Mouse (Mus musculus): ENCODE measurements around the gene Prpf18. TPM values are rescaled to one million over a fixed set of nuclear protein-coding genes. Genes with fewer than 3 reads are reported as not detected.

Gene Prpf18
- polyA plus RNA-seq, 1 experiment from 2014 or later = 16.2 TPM

DNA sequence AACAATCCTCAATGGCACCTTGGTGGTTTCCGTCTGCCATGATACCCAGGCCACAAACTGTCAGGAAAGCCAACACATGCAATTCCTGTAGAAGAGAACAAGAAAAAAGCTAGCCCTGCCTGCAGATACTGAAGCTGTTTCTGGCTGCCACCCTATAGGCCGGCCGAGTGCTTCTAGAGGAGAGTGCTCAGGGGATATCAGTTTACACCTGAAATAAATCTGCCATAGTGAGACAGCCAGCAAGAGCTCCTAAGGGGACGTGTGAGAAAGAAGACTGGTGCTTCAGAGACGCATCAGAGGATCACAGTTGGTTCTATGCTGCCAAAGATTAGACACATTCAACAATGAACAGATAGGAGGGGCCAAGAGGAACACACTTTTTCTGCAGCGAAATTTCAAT lies 40.6 kb downstream of the Prpf18 start:
- H3K36me3 ChIP-seq (replicated peaks; ENCODE audit: insufficient read depth, low read length) = peaks cover 62% of the 10 kb centered on the region
- no peaks in the 10 kb centered on the region for H3K27me3 ChIP-seq (ENCODE audit: insufficient read depth, low read length)
- DNase-seq = no peak
- no peaks in the 10 kb centered on the region for H3K4me1 ChIP-seq (ENCODE audit: insufficient read depth)
- WGBS (ENCODE audit: insufficient replicate concordance) = 88% methylated on average over 6 of the region's 6 CpGs
- no peak overlapping the region for H3K4me2 ChIP-seq (ENCODE audit: low read depth, low read length)
- no peak for TF ChIP-seq CTCF (IDR thresholded peaks at IDR 0.05; ENCODE audit: low read depth)
- TF ChIP-seq EP300 (IDR thresholded peaks at IDR 0.05; ENCODE audit: low read depth) = no peak
- no peak overlapping the region for H3K27ac ChIP-seq (ENCODE audit: low read depth)
- no peaks in the 10 kb centered on the region for H3K9me3 ChIP-seq (ENCODE audit: low read length)
- no peak overlapping the region for H3K9ac ChIP-seq (replicated peaks)
- H3K4me3 ChIP-seq (ENCODE audit: low read depth, low read length) = no peak overlapping the region
- no peak for ATAC-seq

- H3K4me3 ChIP-seq (ENCODE audit: low read depth, low read length) = no peak overlapping the region
- H3K9ac ChIP-seq (replicated peaks) = no peak overlapping the region
- H3K9me3 ChIP-seq (ENCODE audit: low read length) = no peaks in the 10 kb centered on the region
- peaks cover 80% of the 10 kb centered on the region for H3K36me3 ChIP-seq (replicated peaks; ENCODE audit: insufficient read depth, low read length)
- WGBS (ENCODE audit: insufficient replicate concordance) = 69% methylated on average over 10 of the region's 10 CpGs
- no peak overlapping the region for H3K4me2 ChIP-seq (ENCODE audit: low read depth, low read length)
- peak; percentile 34 for DNase-seq
- TF ChIP-seq CTCF (IDR thresholded peaks at IDR 0.05; ENCODE audit: low read depth) (no peak), EP300 (IDR thresholded peaks at IDR 0.05; ENCODE audit: low read depth) (peak; percentile 54; the same call in 1 of the 2 replicates)
- H3K27ac ChIP-seq (ENCODE audit: low read depth) = peak overlapping the region; percentile 74
- ATAC-seq = peak; percentile 95
- H3K27me3 ChIP-seq (ENCODE audit: insufficient read depth, low read length) = no peaks in the 10 kb centered on the region
- H3K4me1 ChIP-seq (ENCODE audit: insufficient read depth) = no peaks in the 10 kb centered on the region
These were observed 42.5 kb downstream of the Prpf18 start for GRCm38 (mm10) chr2:4609433-4609832.

DNA sequence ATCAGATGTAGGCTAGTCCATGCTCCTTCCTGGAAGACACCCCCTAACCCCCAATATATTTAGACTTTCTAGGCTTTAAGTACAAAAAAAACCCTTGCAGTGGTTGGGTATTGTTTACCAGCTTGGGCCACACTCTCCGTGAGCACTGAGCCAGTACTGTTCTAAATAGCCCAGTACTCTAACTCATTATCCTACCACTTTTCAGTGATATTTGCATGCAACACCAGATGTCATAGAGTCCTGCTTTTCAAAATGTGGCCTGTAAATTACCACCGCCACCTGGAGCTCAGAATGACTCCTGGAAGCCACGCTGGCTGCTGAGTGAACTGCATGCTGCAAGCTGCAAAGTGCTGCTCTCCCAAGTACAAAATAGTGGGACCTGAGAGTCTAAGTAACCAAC lies 43.7 kb downstream of the Prpf18 start:
- DNase-seq (no peak), ATAC-seq (no peak)
- Histone ChIP-seq H3K27me3 (ENCODE audit: insufficient read depth, low read length) (no peaks in the 10 kb centered on the region), H3K9me3 (ENCODE audit: low read length) (no peaks in the 10 kb centered on the region), H3K4me1 (ENCODE audit: insufficient read depth) (no peaks in the 10 kb centered on the region), H3K27ac (ENCODE audit: low read depth) (no peak overlapping the region), H3K4me3 (ENCODE audit: low read depth, low read length) (no peak overlapping the region), H3K4me2 (ENCODE audit: low read depth, low read length) (no peak overlapping the region), H3K36me3 (replicated peaks; ENCODE audit: insufficient read depth, low read length) (peaks cover 87% of the 10 kb centered on the region), H3K9ac (replicated peaks) (no peak overlapping the region)
- TF ChIP-seq CTCF (IDR thresholded peaks at IDR 0.05; ENCODE audit: low read depth) (no peak), EP300 (IDR thresholded peaks at IDR 0.05; ENCODE audit: low read depth) (no peak)
- WGBS (ENCODE audit: insufficient replicate concordance) = 86% methylated on average over 3 of the region's 3 CpGs

GRCm38 (mm10) chr2:4606559-4606958 lies 45.4 kb downstream of the Prpf18 start:
- Histone ChIP-seq H3K9me3 (ENCODE audit: low read length) (no peaks in the 10 kb centered on the region), H3K4me2 (ENCODE audit: low read depth, low read length) (no peak overlapping the region), H3K4me3 (ENCODE audit: low read depth, low read length) (no peak overlapping the region), H3K36me3 (replicated peaks; ENCODE audit: insufficient read depth, low read length) (peaks cover 89% of the 10 kb centered on the region), H3K4me1 (ENCODE audit: insufficient read depth) (no peaks in the 10 kb centered on the region), H3K27ac (ENCODE audit: low read depth) (no peak overlapping the region), H3K9ac (replicated peaks) (no peak overlapping the region), H3K27me3 (ENCODE audit: insufficient read depth, low read length) (no peaks in the 10 kb centered on the region)
- no peak for DNase-seq
- ATAC-seq = no peak
- WGBS (ENCODE audit: insufficient replicate concordance) = 95% methylated on average over 3 of the region's 3 CpGs
- TF ChIP-seq CTCF (IDR thresholded peaks at IDR 0.05; ENCODE audit: low read depth) (no peak), EP300 (IDR thresholded peaks at IDR 0.05; ENCODE audit: low read depth) (no peak)

DNA sequence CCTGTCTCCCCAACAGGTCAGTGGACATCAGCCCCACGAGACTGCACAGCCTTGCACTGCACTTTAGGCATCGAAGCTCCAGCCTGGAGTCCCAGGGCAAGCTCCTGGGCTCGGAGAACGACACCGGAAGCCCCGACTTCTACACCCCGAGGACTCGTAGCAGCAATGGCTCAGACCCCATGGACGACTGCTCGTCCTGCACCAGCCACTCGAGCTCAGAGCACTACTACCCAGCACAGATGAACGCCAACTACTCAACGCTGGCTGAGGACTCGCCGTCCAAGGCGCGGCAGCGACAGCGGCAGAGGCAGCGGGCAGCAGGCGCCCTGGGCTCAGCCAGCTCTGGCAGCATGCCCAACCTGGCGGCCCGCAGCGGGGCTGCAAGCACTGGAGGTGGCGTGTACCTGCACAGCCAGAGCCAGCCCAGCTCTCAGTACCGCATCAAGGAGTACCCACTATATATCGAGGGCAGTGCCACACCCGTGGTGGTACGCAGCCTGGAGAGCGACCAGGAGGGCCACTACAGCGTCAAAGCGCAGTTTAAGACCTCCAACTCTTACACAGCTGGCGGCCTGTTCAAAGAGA lies 48.5 kb downstream of the Prpf18 start:
- Histone ChIP-seq H3K4me2 (ENCODE audit: low read depth, low read length) (no peak overlapping the region), H3K9ac (replicated peaks) (no peak overlapping the region), H3K27me3 (ENCODE audit: insufficient read depth, low read length) (no peaks in the 10 kb centered on the region), H3K36me3 (replicated peaks; ENCODE audit: insufficient read depth, low read length) (peaks cover 82% of the 10 kb centered on the region), H3K4me3 (ENCODE audit: low read depth, low read length) (no peak overlapping the region), H3K27ac (ENCODE audit: low read depth) (no peak overlapping the region), H3K9me3 (ENCODE audit: low read length) (no peaks in the 10 kb centered on the region), H3K4me1 (ENCODE audit: insufficient read depth) (no peaks in the 10 kb centered on the region)
- DNase-seq (no peak), ATAC-seq (no peak)
- WGBS (ENCODE audit: insufficient replicate concordance) = 93% methylated on average over 33 of the region's 33 CpGs
- TF ChIP-seq EP300 (IDR thresholded peaks at IDR 0.05; ENCODE audit: low read depth) (no peak), CTCF (IDR thresholded peaks at IDR 0.05; ENCODE audit: low read depth) (no peak)

- Histone ChIP-seq H3K27me3 (ENCODE audit: insufficient read depth, low read length) (no peaks in the 10 kb centered on the region), H3K4me1 (ENCODE audit: insufficient read depth) (no peaks in the 10 kb centered on the region), H3K4me3 (ENCODE audit: low read depth, low read length) (no peak overlapping the region), H3K9me3 (ENCODE audit: low read length) (no peaks in the 10 kb centered on the region), H3K27ac (ENCODE audit: low read depth) (no peak overlapping the region), H3K9ac (replicated peaks) (no peak overlapping the region), H3K36me3 (replicated peaks; ENCODE audit: insufficient read depth, low read length) (peaks cover 81% of the 10 kb centered on the region), H3K4me2 (ENCODE audit: low read depth, low read length) (no peak overlapping the region)
- ATAC-seq (peak; percentile 56; the same call in 1 of the 2 replicates), DNase-seq (peak; percentile 59)
- TF ChIP-seq CTCF (IDR thresholded peaks at IDR 0.05; ENCODE audit: low read depth) = peak; percentile 86
- TF ChIP-seq EP300 (IDR thresholded peaks at IDR 0.05; ENCODE audit: low read depth) = no peak
- WGBS (ENCODE audit: insufficient replicate concordance) = 66% methylated on average over 15 of the region's 15 CpGs
These were observed 50.7 kb downstream of the Prpf18 start for GRCm38 (mm10) chr2:4601034-4601890.

Measured in liver, postnatal 0 days (tissue).